In genomic region chr16:25684572-25684971, GRCm38 (mm10) we compare ENCODE assay signal across 33 mouse cellular contexts. TPM values are rescaled to one million over a fixed set of nuclear protein-coding genes. Genes with fewer than 3 reads are reported as not detected.
"Had no signal": no experiment of that assay in that cellular context is flagged by ENCODE, and none has a peak within 500 bp of the region (broad histone marks: within the 10 kb centered on the region; RNA-seq: fewer than 3 reads in every experiment).

No protein-coding gene starts in this region.

- H3K4me3 ChIP-seq: limb, embryonic 12.5 days; limb, embryonic 13.5 days; limb, embryonic 15.5 days; liver, embryonic 12.5 days; liver, embryonic 13.5 days; liver, embryonic 15.5 days; lung, embryonic 15.5 days; megakaryocyte, embryonic 14.5 days; midbrain, embryonic 10.5 days; midbrain, embryonic 12.5 days; midbrain, embryonic 13.5 days; midbrain, embryonic 15.5 days; neural tube, embryonic 12.5 days had no signal

- H3K9me3 ChIP-seq: limb, embryonic 10.5 days; limb, embryonic 12.5 days; limb, embryonic 13.5 days; limb, embryonic 15.5 days; liver, embryonic 12.5 days; liver, embryonic 13.5 days; liver, embryonic 15.5 days; lung, embryonic 15.5 days; midbrain, embryonic 10.5 days; midbrain, embryonic 12.5 days; midbrain, embryonic 13.5 days; midbrain, embryonic 15.5 days; neural tube, embryonic 12.5 days had no signal

- H3K36me3 ChIP-seq: limb, embryonic 10.5 days; limb, embryonic 12.5 days; limb, embryonic 13.5 days; limb, embryonic 15.5 days; liver, embryonic 12.5 days; liver, embryonic 13.5 days; liver, embryonic 15.5 days; lung, embryonic 15.5 days; midbrain, embryonic 10.5 days; midbrain, embryonic 12.5 days; midbrain, embryonic 13.5 days; midbrain, embryonic 15.5 days; neural tube, embryonic 12.5 days had no signal

- H3K27me3 ChIP-seq: limb, embryonic 12.5 days; limb, embryonic 13.5 days; limb, embryonic 15.5 days; liver, embryonic 12.5 days; liver, embryonic 13.5 days; liver, embryonic 15.5 days; lung, embryonic 15.5 days; megakaryocyte, embryonic 14.5 days; midbrain, embryonic 12.5 days; midbrain, embryonic 13.5 days; midbrain, embryonic 15.5 days; neural tube, embryonic 12.5 days had no signal

- H3K27ac ChIP-seq: limb, embryonic 10.5 days; limb, embryonic 12.5 days; limb, embryonic 13.5 days; limb, embryonic 15.5 days; liver, embryonic 12.5 days; liver, embryonic 13.5 days; liver, embryonic 14.5 days; liver, embryonic 15.5 days; lung, embryonic 15.5 days; macrophage; midbrain, embryonic 10.5 days; midbrain, embryonic 12.5 days; midbrain, embryonic 13.5 days; midbrain, embryonic 15.5 days; neural tube, embryonic 12.5 days had no signal

- H3K9ac ChIP-seq: limb, embryonic 12.5 days; limb, embryonic 13.5 days; limb, embryonic 15.5 days; liver, embryonic 12.5 days; liver, embryonic 13.5 days; liver, embryonic 14.5 days; liver, embryonic 15.5 days; liver, postnatal 0 days; lung, embryonic 14.5 days; lung, embryonic 15.5 days; midbrain, embryonic 12.5 days; midbrain, embryonic 13.5 days; midbrain, embryonic 15.5 days; neural tube, embryonic 12.5 days had no signal

- H3K4me2 ChIP-seq: limb, embryonic 15.5 days; liver, embryonic 11.5 days; liver, embryonic 12.5 days; liver, embryonic 13.5 days; liver, embryonic 15.5 days; lung, embryonic 15.5 days; midbrain, embryonic 11.5 days; midbrain, embryonic 13.5 days; midbrain, embryonic 15.5 days; neural tube, embryonic 12.5 days had no signal

- DNase-seq: left cerebral cortex, postnatal 4 days; liver; liver, embryonic 13.5 days; liver, postnatal 0 days; lung, adult 18-20 months; lung, adult 2 months; lung, embryonic 14.5 days; lung, postnatal 10 days; lung, postnatal 14 days; lung, postnatal 36 days; lung, postnatal 4 days; midbrain, embryonic 14.5 days had no signal

- H3K4me1 ChIP-seq: liver, embryonic 12.5 days; liver, embryonic 13.5 days; liver, embryonic 15.5 days; lung, embryonic 15.5 days; megakaryocyte, embryonic 14.5 days; midbrain, embryonic 12.5 days; midbrain, embryonic 15.5 days; neural tube, embryonic 12.5 days had no signal

RNA-seq across cellular contexts. Expression of gene Trp63, which starts 1.0 kb away (rescaled TPM):
- total RNA-seq: liver, adult 2 months; megakaryocyte, adult 5-6 weeks; megakaryocyte-erythroid progenitor cell, adult 5-6 weeks; monocyte, adult 5-6 weeks had no signal
- polyA plus RNA-seq: liver, adult 2 months; macrophage had no signal
